13 mouse cellular contexts compared by ENCODE assay signal in the genomic region with DNA sequence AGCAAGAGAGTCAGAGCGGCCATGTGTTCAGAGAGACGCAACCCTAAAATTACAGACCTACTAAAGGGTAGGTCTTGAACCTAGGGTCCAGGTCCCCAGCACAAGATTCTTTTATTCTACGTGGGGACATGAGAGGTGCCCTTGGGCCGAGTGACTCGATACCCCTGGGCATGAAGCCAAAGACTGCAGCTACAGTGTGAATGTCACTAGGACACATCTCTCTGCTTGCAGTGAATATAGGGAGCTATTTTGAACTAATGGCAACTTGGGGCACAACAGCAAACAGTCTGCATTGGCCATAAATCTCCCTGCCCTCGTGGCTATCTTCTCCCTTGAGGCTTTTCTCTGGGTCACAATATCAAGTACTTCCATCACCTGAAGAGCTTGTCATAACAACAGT.
DNase-seq lines count a peak whose midpoint lies in the region; ATAC-seq and TF ChIP-seq lines count a peak whose summit lies in the region.
"Had no signal": no experiment of that assay in that cellular context is flagged by ENCODE, and none has a peak within 500 bp of the region (broad histone marks: within the 10 kb centered on the region; RNA-seq: fewer than 3 reads in every experiment).

No protein-coding gene starts in this region.

- H3K9me3 ChIP-seq in forebrain, embryonic 13.5 days (replicated peaks): no peaks in the 10 kb centered on the region
- H3K9me3 ChIP-seq in forebrain, embryonic 11.5 days (ENCODE audit: control insufficient read depth, low read length): no peaks in the 10 kb centered on the region
- no peaks in the 10 kb centered on the region for H3K9me3 ChIP-seq in forebrain, postnatal 0 days (ENCODE audit: low read length)
- no peaks in the 10 kb centered on the region for H3K9me3 ChIP-seq in midbrain, embryonic 15.5 days
- H3K9me3 ChIP-seq in kidney, embryonic 15.5 days (replicated peaks): no peaks in the 10 kb centered on the region
- H3K9me3 ChIP-seq: embryonic facial prominence, embryonic 13.5 days had no signal

- no peak for ATAC-seq in forebrain, embryonic 13.5 days
- no peak for ATAC-seq in forebrain, embryonic 11.5 days (replicated peaks; ENCODE audit: low FRiP score)
- ATAC-seq in forebrain, postnatal 0 days: peak; percentile 6; the same call in 1 of the 2 replicates
- ATAC-seq in midbrain, embryonic 15.5 days (replicated peaks): peak; percentile 34; the same call in 1 of the 2 replicates
- ATAC-seq in kidney, embryonic 15.5 days (replicated peaks; ENCODE audit: low FRiP score): no peak
- no peak for ATAC-seq in granulocyte monocyte progenitor cell, adult 5-6 weeks (replicated peaks; ENCODE audit: poor library complexity, severe bottlenecking)
- ATAC-seq: activated CD4-positive, CD25-positive, alpha-beta regulatory T cell, adult 4 months had no signal

- TF ChIP-seq CTCF in forebrain, postnatal 0 days (IDR thresholded peaks at IDR 0.05; ENCODE audit: low read depth): no peak

- H3K4me3 ChIP-seq in forebrain, embryonic 13.5 days: peak overlapping the region; percentile 24
- H3K4me3 ChIP-seq in forebrain, embryonic 11.5 days (ENCODE audit: low read depth, low read length): no peak overlapping the region
- H3K4me3 ChIP-seq in forebrain, postnatal 0 days (ENCODE audit: low read depth, low read length): peak overlapping the region; percentile 27
- H3K4me3 ChIP-seq in midbrain, embryonic 15.5 days: peak overlapping the region; percentile 36
- H3K4me3 ChIP-seq in kidney, embryonic 15.5 days (replicated peaks): no peak overlapping the region
- H3K4me3 ChIP-seq: embryonic facial prominence, embryonic 13.5 days had no signal

- H3K27me3 ChIP-seq in forebrain, embryonic 13.5 days: peaks cover 5% of the 10 kb centered on the region; the same call in 1 of the 2 replicates
- no peaks in the 10 kb centered on the region; the same call in 1 of the 2 replicates for H3K27me3 ChIP-seq in forebrain, embryonic 11.5 days (ENCODE audit: control insufficient read depth, insufficient read depth, low read length)
- H3K27me3 ChIP-seq in forebrain, postnatal 0 days (ENCODE audit: insufficient read depth, low read length): no peaks in the 10 kb centered on the region
- no peaks in the 10 kb centered on the region for H3K27me3 ChIP-seq in midbrain, embryonic 15.5 days (replicated peaks)
- peaks cover 23% of the 10 kb centered on the region for H3K27me3 ChIP-seq in kidney, embryonic 15.5 days

- H3K9ac ChIP-seq in forebrain, embryonic 13.5 days: peak overlapping the region; percentile 45; the same call in 1 of the 2 replicates
- no peak overlapping the region for H3K9ac ChIP-seq in forebrain, embryonic 11.5 days (ENCODE audit: low read length)
- peak overlapping the region; percentile 57 for H3K9ac ChIP-seq in forebrain, postnatal 0 days
- H3K9ac ChIP-seq in midbrain, embryonic 15.5 days: peak overlapping the region; percentile 52
- H3K9ac ChIP-seq in kidney, embryonic 15.5 days: no peak overlapping the region
- H3K9ac ChIP-seq: embryonic facial prominence, embryonic 13.5 days had no signal

- H3K4me2 ChIP-seq in forebrain, embryonic 13.5 days: peak overlapping the region; percentile 46
- no peak overlapping the region for H3K4me2 ChIP-seq in forebrain, embryonic 11.5 days (ENCODE audit: low read depth, low read length, severe bottlenecking)
- H3K4me2 ChIP-seq in forebrain, postnatal 0 days (ENCODE audit: low read depth): peak overlapping the region; percentile 44
- peak overlapping the region; percentile 50 for H3K4me2 ChIP-seq in midbrain, embryonic 15.5 days
- H3K4me2 ChIP-seq in kidney, embryonic 15.5 days: no peak overlapping the region
- H3K4me2 ChIP-seq: embryonic facial prominence, embryonic 13.5 days; liver, embryonic 11.5 days had no signal

- H3K4me1 ChIP-seq in forebrain, embryonic 13.5 days: peaks cover 14% of the 10 kb centered on the region; the same call in 1 of the 2 replicates
- no peaks in the 10 kb centered on the region for H3K4me1 ChIP-seq in forebrain, embryonic 11.5 days (replicated peaks; ENCODE audit: control insufficient read depth, insufficient read depth, low read length)
- 0 out of 2 replicates have a peak, but pooled peaks cover 4% of the 10 kb centered on the region for H3K4me1 ChIP-seq in forebrain, postnatal 0 days (ENCODE audit: insufficient read depth)
- H3K4me1 ChIP-seq in midbrain, embryonic 15.5 days: peaks cover 40% of the 10 kb centered on the region
- no peaks in the 10 kb centered on the region for H3K4me1 ChIP-seq in kidney, embryonic 15.5 days
- H3K4me1 ChIP-seq: embryonic facial prominence, embryonic 13.5 days had no signal

- DNase-seq in forebrain, embryonic 11.5 days (ENCODE audit: low spot score): no peak
- DNase-seq in NIH3T3 (ENCODE audit: low read depth): peak; percentile 28
- DNase-seq in forebrain, postnatal 0 days: peak; percentile 34
- DNase-seq in frontal cortex, postnatal 10 days (ENCODE audit: low spot score in 2 of 2): no peak
- DNase-seq: lung, postnatal 10 days had no signal

- H3K36me3 ChIP-seq in forebrain, embryonic 13.5 days (ENCODE audit: poor library complexity, severe bottlenecking): no peaks in the 10 kb centered on the region
- no peaks in the 10 kb centered on the region for H3K36me3 ChIP-seq in forebrain, embryonic 11.5 days (ENCODE audit: control insufficient read depth, insufficient read depth, low read length)
- H3K36me3 ChIP-seq in forebrain, postnatal 0 days (ENCODE audit: insufficient read depth): no peaks in the 10 kb centered on the region
- H3K36me3 ChIP-seq in midbrain, embryonic 15.5 days (replicated peaks): no peaks in the 10 kb centered on the region
- H3K36me3 ChIP-seq in kidney, embryonic 15.5 days: no peaks in the 10 kb centered on the region
- H3K36me3 ChIP-seq: embryonic facial prominence, embryonic 13.5 days had no signal

- H3K27ac ChIP-seq in forebrain, embryonic 13.5 days: peak overlapping the region; percentile 71; the same call in 1 of the 2 replicates
- H3K27ac ChIP-seq in forebrain, embryonic 11.5 days (ENCODE audit: low read depth, low read length): no peak overlapping the region
- peak overlapping the region; percentile 76 for H3K27ac ChIP-seq in forebrain, postnatal 0 days (ENCODE audit: low read depth, low read length)
- peak overlapping the region; percentile 87 for H3K27ac ChIP-seq in midbrain, embryonic 15.5 days
- no peak overlapping the region for H3K27ac ChIP-seq in kidney, embryonic 15.5 days
- H3K27ac ChIP-seq: embryonic facial prominence, embryonic 13.5 days; kidney, postnatal 0 days had no signal

- WGBS in forebrain, embryonic 13.5 days: 69% methylated on average over 6 of the region's 6 CpGs
- WGBS in forebrain, embryonic 11.5 days: 85% methylated on average over 6 of the region's 6 CpGs
- WGBS in forebrain, postnatal 0 days: 44% methylated on average over 6 of the region's 6 CpGs
- WGBS in midbrain, embryonic 15.5 days: 65% methylated on average over 6 of the region's 6 CpGs
- WGBS in kidney, embryonic 15.5 days: 62% methylated on average over 6 of the region's 6 CpGs

Comparison
In these comparisons a context has a peak if more than half of its experiments do, and no peak if none do; other contexts are left out.
1. ATAC-seq: peak in forebrain, postnatal 0 days (single experiment) and midbrain, embryonic 15.5 days (single experiment); none in forebrain, embryonic 13.5 days (single experiment), forebrain, embryonic 11.5 days (single experiment), kidney, embryonic 15.5 days (single experiment) and granulocyte monocyte progenitor cell, adult 5-6 weeks (single experiment).
2. H3K27ac ChIP-seq: peak in forebrain, embryonic 13.5 days (single experiment), forebrain, postnatal 0 days (single experiment) and midbrain, embryonic 15.5 days (single experiment); none in forebrain, embryonic 11.5 days (single experiment) and kidney, embryonic 15.5 days (single experiment).
3. H3K4me2 ChIP-seq: peak in forebrain, embryonic 13.5 days (single experiment), forebrain, postnatal 0 days (single experiment) and midbrain, embryonic 15.5 days (single experiment); none in forebrain, embryonic 11.5 days (single experiment) and kidney, embryonic 15.5 days (single experiment).
4. H3K4me3 ChIP-seq: peak in forebrain, embryonic 13.5 days (single experiment), forebrain, postnatal 0 days (single experiment) and midbrain, embryonic 15.5 days (single experiment); none in forebrain, embryonic 11.5 days (single experiment) and kidney, embryonic 15.5 days (single experiment).
5. H3K9ac ChIP-seq: peak in forebrain, embryonic 13.5 days (single experiment), forebrain, postnatal 0 days (single experiment) and midbrain, embryonic 15.5 days (single experiment); none in forebrain, embryonic 11.5 days (single experiment) and kidney, embryonic 15.5 days (single experiment).
6. DNase-seq: peak in NIH3T3 (single experiment) and forebrain, postnatal 0 days (single experiment); none in forebrain, embryonic 11.5 days (single experiment) and frontal cortex, postnatal 10 days (0 of 2).